Mouse (Mus musculus): Measurements from ENCODE around the gene Elfn2. TPM values are rescaled to one million over a fixed set of nuclear protein-coding genes. Genes with fewer than 3 reads are reported as not detected.

Elfn2 gene
- polyA plus RNA-seq, 2 experiments, result not detected

GRCm38 (mm10) chr15:78726697-78727096 is 8.1 kb upstream of the Elfn2 start:
- no peak overlapping the region for H3K9ac ChIP-seq (replicated peaks)
- TF ChIP-seq CTCF (IDR thresholded peaks at IDR 0.05; ENCODE audit: low read depth), result no peak
- TF ChIP-seq EP300 (IDR thresholded peaks at IDR 0.05; ENCODE audit: low read depth), result no peak
- no peak overlapping the region for H3K27ac ChIP-seq
- no peak overlapping the region for H3K4me3 ChIP-seq (ENCODE audit: insufficient read depth in 1 of 2, low read depth in 2 of 2, low read length in 2 of 2)
- H3K9me3 ChIP-seq (ENCODE audit: control insufficient read depth, low read length), result no peaks in the 10 kb centered on the region
- 55% methylated on average over 7 of the region's 7 CpGs for WGBS (ENCODE audit: insufficient replicate concordance)
- ATAC-seq (ENCODE audit: insufficient read depth) (no peak), DNase-seq (ENCODE audit: low read depth in 3 of 3, low spot score in 3 of 3) (no peak)
- no peaks in the 10 kb centered on the region for H3K4me1 ChIP-seq (replicated peaks; ENCODE audit: control insufficient read depth in 2 of 2, insufficient read depth in 2 of 2, low read length in 1 of 2)
- H3K27me3 ChIP-seq (ENCODE audit: control insufficient read depth, insufficient read depth, low read length), result peaks cover 4% of the 10 kb centered on the region; the same call in 1 of the 2 replicates
- H3K36me3 ChIP-seq (replicated peaks; ENCODE audit: control insufficient read depth, insufficient read depth, low read depth), result no peaks in the 10 kb centered on the region
- no peak overlapping the region for H3K4me2 ChIP-seq (ENCODE audit: low read depth)

GRCm38 (mm10) chr15:78720532-78720931 is 2.0 kb upstream of the Elfn2 start:
- Histone ChIP-seq H3K4me3 (ENCODE audit: insufficient read depth in 1 of 2, low read depth in 2 of 2, low read length in 2 of 2) (no peak overlapping the region), H3K4me1 (replicated peaks; ENCODE audit: control insufficient read depth in 2 of 2, insufficient read depth in 2 of 2, low read length in 1 of 2) (no peaks in the 10 kb centered on the region), H3K9ac (replicated peaks) (no peak overlapping the region), H3K36me3 (replicated peaks; ENCODE audit: control insufficient read depth, insufficient read depth, low read depth) (no peaks in the 10 kb centered on the region), H3K4me2 (ENCODE audit: low read depth) (no peak overlapping the region), H3K9me3 (ENCODE audit: control insufficient read depth, low read length) (no peaks in the 10 kb centered on the region), H3K27me3 (ENCODE audit: control insufficient read depth, insufficient read depth, low read length) (peaks cover 42% of the 10 kb centered on the region), H3K27ac (no peak overlapping the region)
- no peak for TF ChIP-seq CTCF (IDR thresholded peaks at IDR 0.05; ENCODE audit: low read depth)
- no peak for TF ChIP-seq EP300 (IDR thresholded peaks at IDR 0.05; ENCODE audit: low read depth)
- no peak for ATAC-seq (ENCODE audit: insufficient read depth)
- WGBS (ENCODE audit: insufficient replicate concordance), result 16% methylated on average over 7 of the region's 7 CpGs
- DNase-seq (ENCODE audit: low read depth in 3 of 3, low spot score in 3 of 3), result peak in 2 of 3 experiments; percentile 9 to 29

DNA sequence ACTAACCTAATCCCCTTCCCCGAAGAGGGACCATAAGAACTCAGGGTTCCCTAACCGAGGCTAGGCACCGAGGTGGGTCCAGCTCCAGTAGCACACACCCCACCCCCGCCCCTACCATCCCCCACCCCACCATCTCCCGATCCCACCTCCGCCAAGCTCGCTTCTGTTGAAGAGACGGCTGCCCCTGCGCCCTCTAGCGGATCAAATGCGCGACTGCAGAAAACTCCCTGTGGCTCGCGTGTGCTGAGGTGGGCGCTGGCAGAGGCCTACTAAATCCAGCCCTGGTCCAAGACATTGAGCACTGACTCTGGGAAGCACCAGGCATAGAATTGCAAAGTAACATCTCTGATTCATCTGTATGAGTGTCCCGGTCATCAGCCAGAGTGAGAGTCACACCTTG is 1.5 kb upstream of the Elfn2 start:
- Histone ChIP-seq H3K9me3 (ENCODE audit: control insufficient read depth, low read length) (no peaks in the 10 kb centered on the region), H3K27ac (no peak overlapping the region), H3K9ac (replicated peaks) (no peak overlapping the region), H3K27me3 (ENCODE audit: control insufficient read depth, insufficient read depth, low read length) (peaks cover 47% of the 10 kb centered on the region), H3K4me1 (replicated peaks; ENCODE audit: control insufficient read depth in 2 of 2, insufficient read depth in 2 of 2, low read length in 1 of 2) (no peaks in the 10 kb centered on the region), H3K36me3 (replicated peaks; ENCODE audit: control insufficient read depth, insufficient read depth, low read depth) (no peaks in the 10 kb centered on the region), H3K4me3 (ENCODE audit: insufficient read depth in 1 of 2, low read depth in 2 of 2, low read length in 2 of 2) (no peak overlapping the region), H3K4me2 (ENCODE audit: low read depth) (no peak overlapping the region)
- ATAC-seq (ENCODE audit: insufficient read depth) (no peak), DNase-seq (ENCODE audit: low read depth in 3 of 3, low spot score in 3 of 3) (peak in 1 of 3 experiments; percentile 20)
- 1% methylated on average over 16 of the region's 16 CpGs for WGBS (ENCODE audit: insufficient replicate concordance)
- TF ChIP-seq CTCF (IDR thresholded peaks at IDR 0.05; ENCODE audit: low read depth) (peak; percentile 83), EP300 (IDR thresholded peaks at IDR 0.05; ENCODE audit: low read depth) (no peak)

DNA sequence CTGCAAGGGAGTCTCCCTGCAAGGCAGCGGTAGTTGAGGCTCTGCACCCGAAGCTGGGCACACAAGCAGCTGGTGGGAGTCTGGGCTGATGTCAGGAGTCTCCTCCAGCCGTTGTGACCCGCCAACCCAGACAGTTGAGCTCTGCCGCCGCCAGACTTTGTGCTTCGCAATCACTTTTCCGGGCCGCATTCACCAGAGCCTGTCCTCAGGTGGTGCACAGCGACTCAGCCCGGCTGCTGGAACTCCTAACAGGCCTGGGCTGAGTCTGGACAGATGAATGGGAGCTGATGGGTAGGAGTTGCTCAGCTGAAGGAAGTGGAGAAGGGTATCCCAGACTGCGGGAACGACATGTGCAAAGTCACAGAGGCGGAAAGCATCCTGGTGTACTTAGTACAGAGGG is 845 bp upstream of the Elfn2 start:
- H3K4me2 ChIP-seq (ENCODE audit: low read depth), result no peak overlapping the region
- H3K36me3 ChIP-seq (replicated peaks; ENCODE audit: control insufficient read depth, insufficient read depth, low read depth), result no peaks in the 10 kb centered on the region
- no peak overlapping the region for H3K27ac ChIP-seq
- no peaks in the 10 kb centered on the region for H3K9me3 ChIP-seq (ENCODE audit: control insufficient read depth, low read length)
- DNase-seq (ENCODE audit: low read depth in 3 of 3, low spot score in 3 of 3), result no peak
- no peak for ATAC-seq (ENCODE audit: insufficient read depth)
- H3K27me3 ChIP-seq (ENCODE audit: control insufficient read depth, insufficient read depth, low read length), result peaks cover 48% of the 10 kb centered on the region
- no peak for TF ChIP-seq CTCF (IDR thresholded peaks at IDR 0.05; ENCODE audit: low read depth)
- TF ChIP-seq EP300 (IDR thresholded peaks at IDR 0.05; ENCODE audit: low read depth), result no peak
- 11% methylated on average over 14 of the region's 14 CpGs for WGBS (ENCODE audit: insufficient replicate concordance)
- no peaks in the 10 kb centered on the region for H3K4me1 ChIP-seq (replicated peaks; ENCODE audit: control insufficient read depth in 2 of 2, insufficient read depth in 2 of 2, low read length in 1 of 2)
- H3K9ac ChIP-seq (replicated peaks), result no peak overlapping the region
- H3K4me3 ChIP-seq (ENCODE audit: insufficient read depth in 1 of 2, low read depth in 2 of 2, low read length in 2 of 2), result no peak overlapping the region

- Histone ChIP-seq H3K9me3 (ENCODE audit: control insufficient read depth, low read length) (no peaks in the 10 kb centered on the region), H3K4me2 (ENCODE audit: low read depth) (no peak overlapping the region), H3K4me1 (replicated peaks; ENCODE audit: control insufficient read depth in 2 of 2, insufficient read depth in 2 of 2, low read length in 1 of 2) (no peaks in the 10 kb centered on the region), H3K4me3 (ENCODE audit: insufficient read depth in 1 of 2, low read depth in 2 of 2, low read length in 2 of 2) (no peak overlapping the region), H3K9ac (replicated peaks) (no peak overlapping the region), H3K36me3 (replicated peaks; ENCODE audit: control insufficient read depth, insufficient read depth, low read depth) (no peaks in the 10 kb centered on the region), H3K27ac (no peak overlapping the region), H3K27me3 (ENCODE audit: control insufficient read depth, insufficient read depth, low read length) (peaks cover 69% of the 10 kb centered on the region)
- no peak for TF ChIP-seq CTCF (IDR thresholded peaks at IDR 0.05; ENCODE audit: low read depth)
- no peak for TF ChIP-seq EP300 (IDR thresholded peaks at IDR 0.05; ENCODE audit: low read depth)
- ATAC-seq (ENCODE audit: insufficient read depth) (no peak), DNase-seq (ENCODE audit: low read depth in 3 of 3, low spot score in 3 of 3) (no peak)
- 56% methylated on average over 13 of the region's 13 CpGs for WGBS (ENCODE audit: insufficient replicate concordance)
Observed at GRCm38 (mm10) chr15:78716936-78717335, 1.6 kb downstream of the Elfn2 start.
